Mouse (Mus musculus) midbrain, embryonic 11.5 days (tissue): Measurements from ENCODE around the gene Msrb3. TPM values are rescaled to one million over a fixed set of nuclear protein-coding genes. Genes with fewer than 3 reads are reported as not detected.
A peak's percentile ranks its signal among the peaks of the same experiment; 100 is the strongest.

Experiments
- ATAC-seq: fragments of 200-750 bp; cut with Nextera tagmentation; 2 replicates; pipeline ENCODE4 v1.8.0; 2017; ENCODE audit warnings: moderate TSS enrichment, moderate library complexity; ENCODE audit not compliant: low FRiP score
- DNase-seq: peaks from one replicate; pipeline ENCODE4 v3.0.0; 2015; ENCODE audit warnings: low spot score; ENCODE audit errors: missing footprints
- H3K27ac ChIP-seq: fragments of 300-500 bp; sonication (generic); 2 replicates; pipeline ENCODE4 v1.5.1; 2014; ENCODE audit warnings: low read depth, low read length
- H3K27me3 ChIP-seq: fragments of 300-500 bp; sonication (generic); 2 replicates; pipeline ENCODE4 v1.6.1; 2014; ENCODE audit warnings: mild to moderate bottlenecking, low read length, moderate library complexity, mixed read lengths; ENCODE audit not compliant: control insufficient read depth, insufficient read depth
- H3K36me3 ChIP-seq: fragments of 300-500 bp; sonication (generic); 2 replicates; pipeline ENCODE4 v1.6.1; 2014; ENCODE audit warnings: mild to moderate bottlenecking, low read length, moderate library complexity, mixed read lengths; ENCODE audit not compliant: control insufficient read depth, insufficient read depth
- H3K4me1 ChIP-seq: fragments of 300-500 bp; sonication (generic); 2 replicates; pipeline ENCODE4 v1.6.1; 2014; ENCODE audit warnings: low read length; ENCODE audit not compliant: control insufficient read depth, insufficient read depth
- H3K4me2 ChIP-seq: fragments of 300-500 bp; sonication (generic); 2 replicates; pipeline ENCODE4 v1.6.1; 2014; ENCODE audit warnings: mild to moderate bottlenecking, moderate library complexity
- H3K4me3 ChIP-seq: fragments of 300-500 bp; sonication (generic); 2 replicates; pipeline ENCODE4 v1.5.1; 2014; ENCODE audit warnings: low read depth, low read length
- H3K9ac ChIP-seq: fragments of 300-500 bp; sonication (generic); 2 replicates; pipeline ENCODE4 v1.6.1; 2014; ENCODE audit warnings: low read length
- H3K9me3 ChIP-seq: fragments of 300-500 bp; sonication (generic); 2 replicates; pipeline ENCODE4 v1.6.1; 2016; ENCODE audit warnings: low read length; ENCODE audit not compliant: control insufficient read depth
- WGBS: fragments of 180-500 bp; shearing (Covaris S2); extraction: QIAGEN DNeasy Blood & Tissue Kit; methylation state at CpG from one replicate; pipeline ENCODE4 v1.1.7; 2014; 5-methylcytosine and 5-hydroxymethylcytosine counted together
- polyA plus RNA-seq: library from polyadenylated mRNA; unstranded; fragments of >200 nt; fragmentation: Nextera tagmentation; extraction: Ambion mirVana; gene quantifications from 2 replicates; pipeline ENCODE4 v1.2.1, GENCODE M21; 2014

The Msrb3 gene
- polyA plus RNA-seq, 1 experiment from 2014 or later = 3.9 TPM

GRCm38 (mm10) chr10:120736508-120737069 lies 162.3 kb downstream of the Msrb3 start:
- H3K9ac ChIP-seq = peak overlapping the region; percentile 54
- peak overlapping the region; percentile 61 for H3K4me2 ChIP-seq
- H3K27me3 ChIP-seq = no peaks in the 10 kb centered on the region
- DNase-seq (peak; percentile 95), ATAC-seq (peak; percentile 73)
- H3K9me3 ChIP-seq = no peaks in the 10 kb centered on the region
- no peaks in the 10 kb centered on the region for H3K36me3 ChIP-seq
- no peak overlapping the region for H3K27ac ChIP-seq
- peaks cover 9% of the 10 kb centered on the region for H3K4me1 ChIP-seq
- WGBS = 3% methylated on average over 14 of the region's 14 CpGs
- peak overlapping the region; percentile 33 for H3K4me3 ChIP-seq

- 4% methylated on average over 25 of the region's 25 CpGs for WGBS
- ATAC-seq = peak; percentile 67
- H3K9me3 ChIP-seq = no peaks in the 10 kb centered on the region
- peak overlapping the region; percentile 54 for H3K9ac ChIP-seq
- H3K36me3 ChIP-seq = no peaks in the 10 kb centered on the region
- H3K4me1 ChIP-seq = peaks cover 9% of the 10 kb centered on the region
- peak overlapping the region; percentile 33 for H3K4me3 ChIP-seq
- DNase-seq = peak; percentile 95
- peak overlapping the region; percentile 61 for H3K4me2 ChIP-seq
- H3K27ac ChIP-seq = no peak overlapping the region
- H3K27me3 ChIP-seq = no peaks in the 10 kb centered on the region
Measured at GRCm38 (mm10) chr10:120735722-120736507, 163.0 kb downstream of the Msrb3 start.

DNA sequence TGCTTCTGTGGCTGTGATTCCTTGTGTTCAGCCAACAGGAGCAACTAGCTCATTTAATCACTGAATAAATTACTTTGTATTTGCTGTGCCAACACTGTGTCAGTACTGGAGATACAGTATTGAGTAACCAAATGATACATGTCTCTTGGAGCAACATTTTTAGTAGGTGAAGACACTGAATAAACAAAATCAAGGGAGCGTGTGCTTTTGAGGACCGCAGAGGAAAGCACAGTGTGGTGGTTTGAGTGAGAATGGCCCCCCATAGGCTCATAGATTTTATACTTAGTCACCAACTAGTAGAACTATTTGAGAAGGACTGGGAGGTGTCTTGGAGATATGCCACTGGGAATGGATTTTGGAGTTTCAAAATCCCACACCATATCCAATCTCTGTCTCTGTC lies 164.5 kb downstream of the Msrb3 start:
- DNase-seq (no peak), ATAC-seq (no peak)
- Histone ChIP-seq H3K4me1 (peaks cover 9% of the 10 kb centered on the region), H3K4me2 (no peak overlapping the region), H3K27ac (no peak overlapping the region), H3K9ac (no peak overlapping the region), H3K36me3 (no peaks in the 10 kb centered on the region), H3K4me3 (no peak overlapping the region), H3K27me3 (no peaks in the 10 kb centered on the region), H3K9me3 (no peaks in the 10 kb centered on the region)
- WGBS = 93% methylated on average over 2 of the region's 2 CpGs

Other genes with a start within 250 kb of the Msrb3 start
- gene Lemd3, start 80.2 kb upstream of the Msrb3 start, polyA plus RNA-seq = 4.6 and 4.8 TPM in 2 replicates
- gene Wif1, start 134.9 kb upstream of the Msrb3 start, polyA plus RNA-seq = 3.0 and 4.1 TPM in 2 replicates